In genomic region chr6:52270494-52271480, GRCm38 (mm10) we compare ENCODE assay signal across 8 mouse cellular contexts. TPM values are rescaled to one million over a fixed set of nuclear protein-coding genes. Genes with fewer than 3 reads are reported as not detected.
A peak's percentile ranks its signal among the peaks of the same experiment; 100 is the strongest.
DNase-seq lines count a peak whose midpoint lies in the region; ATAC-seq and TF ChIP-seq lines count a peak whose summit lies in the region.
"Had no signal": no experiment of that assay in that cellular context is flagged by ENCODE, and none has a peak within 500 bp of the region (broad histone marks: within the 10 kb centered on the region; RNA-seq: fewer than 3 reads in every experiment).

No protein-coding gene starts in this region.

- no peak overlapping the region for H3K27ac ChIP-seq in kidney, embryonic 15.5 days
- no peak overlapping the region for H3K27ac ChIP-seq in lung, embryonic 14.5 days (ENCODE audit: low read depth)

- H3K4me2 ChIP-seq in kidney, embryonic 15.5 days: peak overlapping the region; percentile 18; the same call in 1 of the 2 replicates
- no peak overlapping the region for H3K4me2 ChIP-seq in lung, embryonic 14.5 days

- no peak overlapping the region for H3K4me3 ChIP-seq in kidney, embryonic 15.5 days (replicated peaks)
- H3K4me3 ChIP-seq in lung, embryonic 14.5 days (ENCODE audit: low read depth, low read length): no peak overlapping the region

- H3K9me3 ChIP-seq in kidney, embryonic 15.5 days (replicated peaks): no peaks in the 10 kb centered on the region
- H3K9me3 ChIP-seq in lung, embryonic 14.5 days (ENCODE audit: low read depth, low read length): no peaks in the 10 kb centered on the region

- WGBS in kidney, embryonic 15.5 days: 5% methylated on average over 23 of the region's 23 CpGs
- 10% methylated on average over 23 of the region's 23 CpGs for WGBS in lung, embryonic 14.5 days

- H3K9ac ChIP-seq in kidney, embryonic 15.5 days: no peak overlapping the region
- H3K9ac ChIP-seq in lung, embryonic 14.5 days: no peak overlapping the region

- no peaks in the 10 kb centered on the region for H3K36me3 ChIP-seq in kidney, embryonic 15.5 days
- no peaks in the 10 kb centered on the region for H3K36me3 ChIP-seq in lung, embryonic 14.5 days (ENCODE audit: insufficient read depth)

- peak; percentile 73 for DNase-seq in urinary bladder, postnatal 25 days (ENCODE audit: low spot score)
- DNase-seq in urinary bladder, adult 18-20 months (ENCODE audit: low spot score in 2 of 2): no peak
- peak; percentile 82 for DNase-seq in brain, embryonic 14.5 days (ENCODE audit: low read depth)
- peak; percentile 56 for DNase-seq in gastrocnemius, postnatal 14 days
- DNase-seq in lung, embryonic 14.5 days: peak; percentile 93
- DNase-seq in retina, postnatal 7 days (ENCODE audit: low read depth, low spot score): peak; percentile 47

- intact Hi-C loops in gastrocnemius, postnatal 14 days (cut with DNase I; ENCODE audit: low total_unique reads): no loop called here

- 0 out of 2 replicates have a peak, but pooled peaks have one; percentile 25 for ATAC-seq in kidney, embryonic 15.5 days (replicated peaks; ENCODE audit: low FRiP score)
- peak; percentile 44; the same call in 1 of the 2 replicates for ATAC-seq in lung, embryonic 14.5 days (ENCODE audit: insufficient read depth)

- peaks cover 98% of the 10 kb centered on the region for H3K27me3 ChIP-seq in kidney, embryonic 15.5 days
- peaks cover 98% of the 10 kb centered on the region for H3K27me3 ChIP-seq in lung, embryonic 14.5 days (ENCODE audit: insufficient read depth, low read length)

- peak; percentile 86 for TF ChIP-seq CTCF in brain, embryonic 14.5 days (IDR thresholded peaks at IDR 0.05; ENCODE audit: borderline replicate concordance, extremely low read depth, insufficient read depth, insufficient read length)
- TF ChIP-seq CTCF in lung, embryonic 14.5 days (IDR thresholded peaks at IDR 0.05; ENCODE audit: low read depth): peak; percentile 82

- H3K4me1 ChIP-seq in kidney, embryonic 15.5 days: peaks cover 9% of the 10 kb centered on the region; the same call in 1 of the 2 replicates
- no peaks in the 10 kb centered on the region for H3K4me1 ChIP-seq in lung, embryonic 14.5 days (ENCODE audit: insufficient read depth)

- TF ChIP-seq POLR2A in brain, embryonic 14.5 days (IDR thresholded peaks at IDR 0.05; ENCODE audit: borderline replicate concordance, extremely low read depth, insufficient read depth, insufficient read length, poor library complexity, severe bottlenecking): no peak

RNA-seq across cellular contexts. Expression of gene Hoxa13, which starts 10.1 kb away (rescaled TPM):
- 0.10 TPM in 1 of 2 replicates, not detected in the other for polyA plus RNA-seq in brain, embryonic 14.5 days (2012; rRNA removed)
- 1 to 10 TPM in 1 of 2 experiments, under 1 TPM in 1; 0.24 to 1.7 TPM for total RNA-seq in gastrocnemius, postnatal 14 days (2021)
- 0.13 and 0.43 TPM in 2 replicates for polyA plus RNA-seq in kidney, embryonic 15.5 days (2015; fragmentation: Nextera tagmentation; extraction: Ambion mirVana)
- not detected in 2 replicates for polyA plus RNA-seq in lung, embryonic 14.5 days (2014; fragmentation: Nextera tagmentation; extraction: Ambion mirVana)
- polyA plus RNA-seq: lung, embryonic 16.5 days had no signal

RNA-seq across cellular contexts. Expression of gene Hoxa11, which starts 25.2 kb away (rescaled TPM):
- 0.04 TPM in 1 of 2 replicates, not detected in the other for polyA plus RNA-seq in brain, embryonic 14.5 days (2012; rRNA removed)
- 1 to 10 TPM; 1.5 to 4.0 TPM for total RNA-seq in gastrocnemius, postnatal 14 days (2021)
- 34.3 and 34.8 TPM in 2 replicates for polyA plus RNA-seq in kidney, embryonic 15.5 days (2015; fragmentation: Nextera tagmentation; extraction: Ambion mirVana)
- not detected in 2 replicates for polyA plus RNA-seq in lung, embryonic 14.5 days (2014; fragmentation: Nextera tagmentation; extraction: Ambion mirVana)
- polyA plus RNA-seq: lung, embryonic 16.5 days had no signal

RNA-seq across cellular contexts. Expression of gene Hoxa10, which starts 30.1 kb away (rescaled TPM):
- polyA plus RNA-seq in brain, embryonic 14.5 days (2012; rRNA removed): 0.08 and 0.23 TPM in 2 replicates
- total RNA-seq in gastrocnemius, postnatal 14 days (2021): 10 to 100 TPM; 16.3 to 22.7 TPM
- 157 and 172 TPM in 2 replicates for polyA plus RNA-seq in kidney, embryonic 15.5 days (2015; fragmentation: Nextera tagmentation; extraction: Ambion mirVana)
- polyA plus RNA-seq in lung, embryonic 14.5 days (2014; fragmentation: Nextera tagmentation; extraction: Ambion mirVana): not detected in 2 replicates
- polyA plus RNA-seq: lung, embryonic 16.5 days had no signal

RNA-seq across cellular contexts. Expression of gene Hoxa9, which starts 39.9 kb away (rescaled TPM):
- 0.10 TPM in 1 of 2 replicates, not detected in the other for polyA plus RNA-seq in brain, embryonic 14.5 days (2012; rRNA removed)
- 1 to 10 TPM; 7.8 to 8.3 TPM for total RNA-seq in gastrocnemius, postnatal 14 days (2021)
- polyA plus RNA-seq in kidney, embryonic 15.5 days (2015; fragmentation: Nextera tagmentation; extraction: Ambion mirVana): 53.4 and 65.1 TPM in 2 replicates
- 0.19 TPM in 1 of 2 replicates, not detected in the other for polyA plus RNA-seq in lung, embryonic 14.5 days (2014; fragmentation: Nextera tagmentation; extraction: Ambion mirVana)

RNA-seq across cellular contexts. Expression of gene Evx1, which starts 42.5 kb away (rescaled TPM):
- 1.5 and 3.7 TPM in 2 replicates for polyA plus RNA-seq in brain, embryonic 14.5 days (2012; rRNA removed)
- total RNA-seq in gastrocnemius, postnatal 14 days (2021): not detected
- 0.14 TPM in 1 of 2 replicates, not detected in the other for polyA plus RNA-seq in kidney, embryonic 15.5 days (2015; fragmentation: Nextera tagmentation; extraction: Ambion mirVana)
- polyA plus RNA-seq in lung, embryonic 14.5 days (2014; fragmentation: Nextera tagmentation; extraction: Ambion mirVana): not detected in 2 replicates
- polyA plus RNA-seq: lung, embryonic 16.5 days had no signal

Comparison
In these comparisons a context has a peak if more than half of its experiments do, and no peak if none do; other contexts are left out.
1. DNase-seq: peak in urinary bladder, postnatal 25 days (single experiment), brain, embryonic 14.5 days (single experiment), gastrocnemius, postnatal 14 days (single experiment), lung, embryonic 14.5 days (single experiment) and retina, postnatal 7 days (single experiment); none in urinary bladder, adult 18-20 months (0 of 2).
2. RNA of gene Hoxa11, which starts 25.2 kb away (polyA plus RNA-seq): 34.3 to 34.8 TPM in kidney, embryonic 15.5 days; 0.04 TPM in brain, embryonic 14.5 days and not detected in lung, embryonic 14.5 days; every median in the first group is over 10 times any median in the second.
3. RNA of gene Hoxa10, which starts 30.1 kb away (polyA plus RNA-seq): 157 to 172 TPM in kidney, embryonic 15.5 days; 0.08 to 0.23 TPM in brain, embryonic 14.5 days and not detected in lung, embryonic 14.5 days; every median in the first group is over 100 times any median in the second.